Mouse (Mus musculus) E14TG2a.4 (cell line): ENCODE data around the gene Kcnk1.

ENCODE experiments used
- H3K27me3 ChIP-seq: 2 replicates; pipeline ENCODE4 v1.6.1; 2014; ENCODE audit warnings: low read length, control low read depth; ENCODE audit not compliant: insufficient read depth
- H3K36me3 ChIP-seq: 2 replicates; pipeline ENCODE4 v1.6.1; 2014; ENCODE audit warnings: low read length, control low read depth; ENCODE audit not compliant: insufficient read depth
- H3K4me1 ChIP-seq: replicated peaks from 2 replicates; pipeline ENCODE4 v1.6.1; 2014; ENCODE audit warnings: low read depth, low read length, control low read depth
- H3K4me3 ChIP-seq: replicated peaks from 2 replicates; pipeline ENCODE4 v1.5.1; 2014; ENCODE audit warnings: mild to moderate bottlenecking, low read length
- H3K9me3 ChIP-seq: 2 replicates; pipeline ENCODE4 v1.6.1; 2014; ENCODE audit warnings: low read length, control low read depth
- CTCF ChIP-seq: conservative IDR thresholded peaks from 2 replicates; pipeline ENCODE4 v1.5.1; 2014; ENCODE audit warnings: low read length
- NANOG ChIP-seq: IDR thresholded peaks from 2 replicates; pipeline ENCODE4 v1.6.1; 2014; ENCODE audit warnings: borderline replicate concordance, low read length, mixed read lengths
- POU5F1 ChIP-seq: IDR thresholded peaks from 2 replicates; pipeline ENCODE4 v1.6.1; 2014; ENCODE audit warnings: low read length, borderline replicate concordance

Gene Kcnk1

DNA sequence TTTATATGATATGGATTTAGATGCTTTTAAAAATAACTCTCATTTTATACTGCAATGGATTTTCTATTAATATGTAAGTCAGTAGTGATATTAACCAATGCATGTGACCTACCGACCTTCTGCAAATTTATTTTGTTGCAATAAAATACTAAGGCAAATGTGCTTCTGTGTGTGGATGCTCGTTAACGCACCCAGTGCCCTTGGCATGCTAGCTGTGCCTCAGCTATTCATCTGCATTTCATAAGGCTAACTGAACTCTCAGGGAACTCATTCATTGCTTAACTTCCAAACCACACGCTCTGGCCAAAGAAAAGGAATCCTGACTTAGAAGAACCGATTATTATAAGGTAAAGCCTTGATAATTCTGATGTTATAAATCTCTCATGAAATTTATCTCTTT is 77.7 kb downstream of the Kcnk1 start:
- H3K4me1 ChIP-seq, result peaks cover 4% of the 10 kb centered on the region; the same call in 1 of the 2 replicates
- H3K4me3 ChIP-seq, result no peak overlapping the region
- no peaks in the 10 kb centered on the region for H3K9me3 ChIP-seq
- no peaks in the 10 kb centered on the region for H3K36me3 ChIP-seq
- peaks cover 4% of the 10 kb centered on the region; the same call in 1 of the 2 replicates for H3K27me3 ChIP-seq
- TF ChIP-seq POU5F1, result no peak

DNA sequence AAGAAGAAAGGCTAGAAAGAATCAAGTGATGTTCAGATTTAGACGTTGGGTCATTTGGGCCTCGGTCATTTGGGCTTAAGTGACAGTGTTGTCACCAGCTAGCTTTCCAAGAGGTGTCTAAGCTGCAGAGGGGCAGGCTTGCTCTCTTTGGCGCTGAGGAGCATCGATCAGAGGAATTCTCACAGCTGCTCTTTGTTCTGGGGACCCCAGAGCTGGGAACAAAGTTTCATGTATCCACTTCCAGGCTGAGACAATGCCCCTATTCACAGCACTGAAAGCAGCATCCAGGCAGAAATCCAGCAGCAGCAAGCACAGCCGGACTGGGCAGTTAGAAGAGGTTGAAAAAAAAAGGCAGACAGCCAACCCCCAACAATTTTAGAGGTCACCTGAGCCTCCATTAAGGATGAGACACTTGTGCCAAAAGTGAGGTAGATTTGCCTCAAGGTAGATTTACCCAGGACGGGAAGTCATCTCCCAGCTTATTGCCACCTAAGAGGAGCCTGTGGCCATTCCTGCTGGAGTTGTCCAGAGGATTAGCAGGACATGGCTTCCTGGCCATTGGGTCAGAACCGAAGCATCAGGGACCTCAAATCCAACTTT is 78.3 kb downstream of the Kcnk1 start:
- Histone ChIP-seq H3K4me3 (no peak overlapping the region), H3K36me3 (no peaks in the 10 kb centered on the region), H3K9me3 (no peaks in the 10 kb centered on the region), H3K4me1 (peaks cover 4% of the 10 kb centered on the region; the same call in 1 of the 2 replicates), H3K27me3 (peaks cover 4% of the 10 kb centered on the region; the same call in 1 of the 2 replicates)
- TF ChIP-seq NANOG, result no peak
- TF ChIP-seq POU5F1, result no peak
- no peak for TF ChIP-seq CTCF

- no peaks in the 10 kb centered on the region for H3K36me3 ChIP-seq
- no peaks in the 10 kb centered on the region for H3K9me3 ChIP-seq
- peaks cover 4% of the 10 kb centered on the region; the same call in 1 of the 2 replicates for H3K4me1 ChIP-seq
- TF ChIP-seq POU5F1 (no peak), CTCF (no peak), NANOG (no peak)
- H3K27me3 ChIP-seq, result peaks cover 4% of the 10 kb centered on the region; the same call in 1 of the 2 replicates
- H3K4me3 ChIP-seq, result no peak overlapping the region
Observed at GRCm38 (mm10) chr8:126074111-126074510, 79.1 kb downstream of the Kcnk1 start.

DNA sequence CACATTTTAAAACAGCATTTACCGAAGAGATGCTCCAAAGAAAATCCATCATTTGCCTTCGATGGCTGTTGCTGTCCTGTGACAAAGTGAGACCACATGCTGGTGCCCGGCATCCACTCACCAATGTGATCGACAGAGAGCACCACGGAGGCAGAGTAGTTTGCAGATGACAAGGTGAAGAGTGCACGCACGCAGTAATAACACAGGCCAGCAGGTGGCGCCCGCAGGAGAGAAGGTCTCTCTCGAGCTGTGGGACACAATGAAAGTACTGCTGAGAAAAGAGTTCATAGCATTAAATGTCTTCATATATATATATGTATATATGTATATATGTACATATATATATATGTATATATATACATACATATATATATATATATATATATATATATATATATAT is 80.4 kb downstream of the Kcnk1 start:
- peaks cover 4% of the 10 kb centered on the region; the same call in 1 of the 2 replicates for H3K27me3 ChIP-seq
- TF ChIP-seq POU5F1 (no peak), CTCF (peak; percentile 81), NANOG (no peak)
- H3K36me3 ChIP-seq, result no peaks in the 10 kb centered on the region
- H3K4me1 ChIP-seq, result peaks cover 4% of the 10 kb centered on the region; the same call in 1 of the 2 replicates
- H3K4me3 ChIP-seq, result no peak overlapping the region
- no peaks in the 10 kb centered on the region for H3K9me3 ChIP-seq
